Mouse (Mus musculus) lung, postnatal 0 days (tissue): ENCODE measurements at regions not wholly inside any gene's neighbourhood (a gene's known extent, or its start where the extent isn't known, plus 50 kb on each side); places are given as distances from the start of the nearest gene placed in this dataset.

Source experiments
- ATAC-seq: fragments of 200-750 bp; cut with Nextera tagmentation; 2 replicates; pipeline ENCODE4 v1.8.0; 2017; ENCODE audit warnings: moderate library complexity
- DNase-seq: peaks from one replicate; pipeline ENCODE4 v3.0.0-alpha.2; 2016; ENCODE audit warnings: low spot score
- H3K27ac ChIP-seq: fragments of 300-500 bp; sonication (generic); 2 replicates; pipeline ENCODE4 v1.5.1; 2014; ENCODE audit warnings: antibody characterized with exemption, mild to moderate bottlenecking, low read length, mixed read lengths
- H3K27me3 ChIP-seq: fragments of 300-500 bp; sonication (generic); replicated peaks from 2 replicates; pipeline ENCODE4 v1.6.1; 2014; ENCODE audit warnings: low read length, mixed read lengths; ENCODE audit not compliant: insufficient read depth
- H3K36me3 ChIP-seq: fragments of 300-500 bp; sonication (generic); 2 replicates; pipeline ENCODE4 v1.6.1; 2014; ENCODE audit warnings: low read length, mixed read lengths; ENCODE audit not compliant: insufficient read depth
- H3K4me1 ChIP-seq: fragments of 300-500 bp; sonication (generic); 2 replicates; pipeline ENCODE4 v1.6.1; 2014; ENCODE audit warnings: antibody characterized with exemption, low read depth, low read length, mixed read lengths; ENCODE audit not compliant: insufficient read depth
- H3K4me2 ChIP-seq: fragments of 300-500 bp; sonication (generic); replicated peaks from 2 replicates; pipeline ENCODE4 v1.6.1; 2014; ENCODE audit warnings: low read depth, mild to moderate bottlenecking, low read length, moderate library complexity, mixed read lengths
- H3K4me3 ChIP-seq: fragments of 300-500 bp; sonication (generic); 2 replicates; pipeline ENCODE4 v1.5.1; 2014; ENCODE audit warnings: low read depth, low read length
- H3K9ac ChIP-seq: fragments of 300-500 bp; sonication (generic); replicated peaks from 2 replicates; pipeline ENCODE4 v1.6.1; 2014; ENCODE audit warnings: low read depth, mild to moderate bottlenecking
- H3K9me3 ChIP-seq: fragments of 300-500 bp; sonication (generic); 2 replicates; pipeline ENCODE4 v1.6.1; 2016; ENCODE audit warnings: low read length, mixed read lengths
- CTCF ChIP-seq: IDR thresholded peaks from 2 replicates; pipeline ENCODE4 v1.5.1; 2016; ENCODE audit warnings: antibody characterized with exemption, mild to moderate bottlenecking
- EP300 ChIP-seq: IDR thresholded peaks from 2 replicates; pipeline ENCODE4 v1.6.1; 2016; ENCODE audit warnings: antibody characterized with exemption, mild to moderate bottlenecking, control low read depth
- WGBS: fragments of 180-500 bp; shearing (Covaris S2); extraction: QIAGEN DNeasy Blood & Tissue Kit; methylation state at CpG from one replicate; pipeline ENCODE4 v1.1.7; 2014; 5-methylcytosine and 5-hydroxymethylcytosine counted together

DNA sequence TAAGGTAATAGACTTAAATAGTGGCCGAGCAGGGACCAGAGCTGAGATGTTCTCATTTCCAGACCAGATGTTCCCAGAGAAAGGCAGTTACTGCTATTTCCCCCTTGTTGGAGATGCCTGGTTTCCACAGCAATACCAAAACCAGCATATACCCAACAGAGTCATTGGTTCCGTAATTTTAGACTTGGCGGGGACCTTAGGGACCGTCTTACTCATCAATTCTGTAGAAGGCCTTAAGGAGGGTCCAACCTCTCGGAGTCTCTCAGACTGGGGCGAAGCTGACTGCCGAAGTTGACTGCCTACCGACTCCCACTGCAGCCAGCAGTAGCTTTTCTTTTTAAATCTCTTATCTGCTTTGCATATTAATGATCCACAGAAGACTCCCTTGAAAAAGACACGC lies 95.1 kb upstream of the Foxn2 start:
- Histone ChIP-seq H3K27ac (no peak overlapping the region), H3K9me3 (no peaks in the 10 kb centered on the region), H3K27me3 (no peaks in the 10 kb centered on the region), H3K4me1 (no peaks in the 10 kb centered on the region), H3K9ac (no peak overlapping the region), H3K4me3 (no peak overlapping the region), H3K4me2 (no peak overlapping the region), H3K36me3 (no peaks in the 10 kb centered on the region)
- DNase-seq (no peak), ATAC-seq (no peak)
- no peak for TF ChIP-seq CTCF
- TF ChIP-seq EP300, result no peak
- 85% methylated on average over 9 of the region's 9 CpGs for WGBS

DNA sequence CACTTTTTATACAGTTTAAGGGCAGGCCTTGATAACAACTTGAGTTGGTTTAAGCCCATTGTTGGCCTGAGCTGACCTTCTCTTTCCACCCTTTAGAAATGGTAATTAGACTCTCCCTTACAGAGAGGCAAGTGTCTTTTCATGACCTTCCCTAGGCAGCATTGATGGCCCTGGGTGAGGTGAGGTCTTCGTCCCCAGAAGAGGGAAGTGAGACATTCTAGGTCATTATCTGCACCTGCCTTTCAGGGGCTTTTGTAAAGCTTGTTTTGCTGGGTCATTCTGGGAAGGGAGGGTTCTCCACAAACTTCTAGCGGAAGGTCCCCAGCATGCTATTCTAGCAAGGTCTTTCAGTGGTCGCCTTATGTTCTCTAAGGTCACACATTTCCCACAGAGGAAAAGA lies 93.6 kb upstream of the Foxn2 start:
- H3K27ac ChIP-seq, result no peak overlapping the region
- whole genome bisulfite sequencing, result 74% methylated on average over 3 of the region's 3 CpGs
- H3K36me3 ChIP-seq, result no peaks in the 10 kb centered on the region
- no peaks in the 10 kb centered on the region for H3K27me3 ChIP-seq
- no peaks in the 10 kb centered on the region for H3K9me3 ChIP-seq
- TF ChIP-seq EP300, result no peak
- no peaks in the 10 kb centered on the region for H3K4me1 ChIP-seq
- DNase-seq (no peak), ATAC-seq (no peak)
- no peak overlapping the region for H3K4me3 ChIP-seq
- no peak overlapping the region for H3K9ac ChIP-seq
- H3K4me2 ChIP-seq, result no peak overlapping the region

DNA sequence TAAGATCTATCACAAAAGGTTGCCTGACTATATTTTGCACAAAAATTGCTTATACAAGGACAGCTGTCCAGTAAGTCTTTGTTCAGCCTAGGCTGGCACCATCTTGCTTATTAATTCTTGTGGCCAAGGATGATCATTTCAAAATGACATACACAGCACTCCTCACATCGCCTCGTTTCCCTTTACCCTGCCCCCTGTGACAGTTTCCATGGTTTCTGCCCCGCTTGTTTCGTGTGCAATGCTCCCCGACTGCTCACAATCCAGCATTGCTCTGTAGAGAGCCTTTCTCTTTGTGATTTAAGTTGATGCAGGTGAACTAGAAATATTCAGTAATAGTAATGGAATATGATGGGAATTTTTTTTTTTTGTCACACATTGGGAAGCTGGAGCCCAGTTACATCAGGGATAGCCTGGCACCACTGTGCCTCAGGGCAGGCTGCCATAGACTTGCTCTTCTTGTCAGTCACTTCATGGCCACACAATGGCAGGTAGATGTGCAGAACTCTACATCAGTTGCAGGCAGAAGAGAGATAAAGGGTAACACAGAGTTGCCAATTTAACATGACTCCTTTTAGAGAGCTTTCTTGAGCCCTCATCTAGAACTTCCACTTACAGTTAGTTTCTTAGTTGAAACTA lies 90.6 kb upstream of the Foxn2 start:
- H3K9me3 ChIP-seq, result no peaks in the 10 kb centered on the region
- no peak overlapping the region for H3K27ac ChIP-seq
- H3K4me3 ChIP-seq, result no peak overlapping the region
- 81% methylated on average over 5 of the region's 5 CpGs for WGBS
- no peak for TF ChIP-seq EP300
- no peak for TF ChIP-seq CTCF
- H3K36me3 ChIP-seq, result no peaks in the 10 kb centered on the region
- no peaks in the 10 kb centered on the region for H3K27me3 ChIP-seq
- DNase-seq (no peak), ATAC-seq (no peak)
- H3K4me2 ChIP-seq, result no peak overlapping the region
- H3K4me1 ChIP-seq, result no peaks in the 10 kb centered on the region
- no peak overlapping the region for H3K9ac ChIP-seq

DNA sequence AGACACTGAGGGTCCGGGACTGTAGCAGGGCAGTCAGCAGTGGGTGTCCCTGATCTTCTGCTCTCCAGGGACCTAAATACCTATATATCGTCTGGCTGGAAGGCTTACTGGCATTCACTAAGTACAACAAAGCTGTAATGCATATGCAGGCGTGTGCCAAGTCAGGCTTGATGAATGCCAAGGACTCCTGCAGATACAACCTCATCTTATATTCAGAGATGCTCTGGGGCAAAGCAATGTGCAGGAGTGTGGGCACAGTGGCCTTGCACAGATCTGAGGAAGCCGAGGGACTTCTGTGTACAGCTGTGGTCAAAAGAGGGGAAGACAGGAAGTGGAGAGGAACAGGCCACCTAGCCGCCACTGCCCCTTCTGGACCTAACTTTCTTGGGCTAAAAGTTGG lies 89.5 kb upstream of the Foxn2 start:
- Histone ChIP-seq H3K9me3 (no peaks in the 10 kb centered on the region), H3K4me3 (no peak overlapping the region)
- WGBS, result 69% methylated on average over 5 of the region's 5 CpGs

DNA sequence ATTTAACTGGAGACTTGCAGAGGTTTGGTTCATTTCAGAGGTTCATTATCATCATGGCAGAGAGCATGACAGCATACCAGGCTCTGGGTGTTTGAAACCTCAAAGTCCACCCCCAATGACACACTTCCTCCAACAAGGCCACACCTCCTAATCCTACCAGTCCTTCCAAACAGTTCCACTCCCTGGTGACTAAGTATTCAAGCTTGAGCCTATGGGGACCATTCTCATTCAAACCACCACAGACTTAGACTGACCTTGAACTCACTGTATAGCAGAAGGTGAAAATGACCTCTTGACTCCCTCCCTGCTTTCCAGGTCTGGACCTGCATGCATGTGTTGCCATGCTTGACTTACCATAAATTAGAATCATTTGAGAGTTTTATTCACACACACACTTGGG lies 87.6 kb upstream of the Foxn2 start:
- Histone ChIP-seq H3K9ac (no peak overlapping the region), H3K36me3 (no peaks in the 10 kb centered on the region), H3K4me1 (no peaks in the 10 kb centered on the region), H3K4me2 (no peak overlapping the region), H3K4me3 (no peak overlapping the region), H3K27me3 (no peaks in the 10 kb centered on the region), H3K9me3 (no peaks in the 10 kb centered on the region), H3K27ac (no peak overlapping the region)
- TF ChIP-seq CTCF, result no peak
- TF ChIP-seq EP300, result no peak
- DNase-seq, result no peak
- ATAC-seq, result no peak

More for the DNA sequence above, 89.5 kb upstream of the Foxn2 start:
- TF ChIP-seq CTCF (no peak), EP300 (no peak)
- Histone ChIP-seq H3K4me2 (no peak overlapping the region), H3K4me1 (no peaks in the 10 kb centered on the region), H3K27me3 (no peaks in the 10 kb centered on the region), H3K9ac (no peak overlapping the region), H3K27ac (no peak overlapping the region), H3K36me3 (no peaks in the 10 kb centered on the region)
- DNase-seq (no peak), ATAC-seq (no peak)

DNA sequence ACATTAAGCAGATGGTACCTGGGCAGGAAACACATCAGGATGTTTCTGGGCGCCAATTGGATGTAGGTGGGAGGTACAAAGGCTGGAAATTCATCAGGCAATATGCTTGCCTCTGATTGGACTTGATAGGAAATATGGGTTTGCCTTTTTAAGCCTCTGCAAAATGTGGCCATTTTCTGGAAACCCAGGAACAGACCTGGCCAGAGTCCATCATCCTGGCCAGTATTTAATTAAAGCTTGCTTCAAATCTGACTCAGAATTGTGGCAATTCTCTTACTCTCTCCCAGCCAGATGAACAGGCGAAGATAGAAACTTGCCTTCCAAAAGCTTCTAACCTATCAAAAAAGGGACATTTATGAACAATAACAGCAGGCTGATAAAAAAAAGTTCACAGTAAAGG lies 79.3 kb upstream of the Foxn2 start:
- WGBS, result 74% methylated on average over 2 of the region's 2 CpGs
- ATAC-seq (no peak), DNase-seq (no peak)
- no peaks in the 10 kb centered on the region for H3K27me3 ChIP-seq
- no peak overlapping the region for H3K4me2 ChIP-seq
- H3K9ac ChIP-seq, result no peak overlapping the region
- no peak overlapping the region for H3K4me3 ChIP-seq
- no peaks in the 10 kb centered on the region for H3K4me1 ChIP-seq
- TF ChIP-seq EP300, result no peak
- TF ChIP-seq CTCF, result no peak
- no peak overlapping the region for H3K27ac ChIP-seq
- no peaks in the 10 kb centered on the region for H3K36me3 ChIP-seq
- no peaks in the 10 kb centered on the region for H3K9me3 ChIP-seq

DNA sequence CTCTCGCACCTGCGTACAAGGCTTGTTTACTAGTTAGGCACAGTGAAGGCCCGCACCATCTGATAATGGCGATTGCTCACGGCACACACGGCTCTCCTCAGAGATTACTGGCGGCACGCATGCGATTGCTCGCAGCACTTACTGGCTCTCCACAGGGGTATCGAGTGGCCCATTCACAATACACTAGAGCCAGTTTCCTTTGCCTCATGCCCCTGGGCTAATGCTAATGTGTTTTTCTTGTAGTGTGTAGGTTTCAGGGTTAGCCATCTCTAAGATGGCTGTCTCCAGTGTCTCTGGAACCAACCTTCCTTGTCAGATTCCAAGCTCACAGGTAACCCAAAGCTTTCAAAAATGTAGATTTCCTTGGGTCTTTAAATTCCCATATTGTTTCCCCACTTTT lies 78.1 kb upstream of the Foxn2 start:
- Histone ChIP-seq H3K4me3 (no peak overlapping the region), H3K4me2 (no peak overlapping the region), H3K27ac (no peak overlapping the region), H3K27me3 (no peaks in the 10 kb centered on the region), H3K4me1 (no peaks in the 10 kb centered on the region), H3K9ac (no peak overlapping the region), H3K36me3 (no peaks in the 10 kb centered on the region), H3K9me3 (no peaks in the 10 kb centered on the region)
- 67% methylated on average over 11 of the region's 11 CpGs for WGBS
- DNase-seq (no peak), ATAC-seq (no peak)
- no peak for TF ChIP-seq CTCF
- no peak for TF ChIP-seq EP300
